Mouse (Mus musculus): ENCODE results near the gene Rnf207.

- no peak for TF ChIP-seq CTCF (IDR thresholded peaks at IDR 0.05; ENCODE audit: borderline replicate concordance, insufficient read depth, low read length)
- no peak for TF ChIP-seq POLR2A (IDR thresholded peaks at IDR 0.05; ENCODE audit: low read depth, low read length)
These were observed 37.2 kb downstream of the Rnf207 start for GRCm38 (mm10) chr4:152281601-152282000.
